Mouse (Mus musculus) G1E (cell line): ENCODE measurements around the gene Fyb. TPM values are rescaled to one million over a fixed set of nuclear protein-coding genes. Genes with fewer than 3 reads are reported as not detected.

Source experiments
- ATAC-seq: 2 replicates; pipeline ENCODE4 v1.8.0; 2016; ENCODE audit warnings: mild to moderate bottlenecking; ENCODE audit not compliant: insufficient number of reproducible peaks, poor library complexity, low FRiP score, severe bottlenecking; ENCODE audit errors: extremely low read depth
- DNase-seq: peaks from one replicate; pipeline ENCODE4 v3.0.0; 2012; ENCODE audit warnings: low spot score
- H3K27me3 ChIP-seq: 2 replicates; pipeline ENCODE4 v1.6.1; 2012; ENCODE audit warnings: mild to moderate bottlenecking, low read length, inconsistent platforms; ENCODE audit not compliant: insufficient read depth
- H3K36me3 ChIP-seq: replicated peaks from 2 replicates; pipeline ENCODE3; 2012; ENCODE audit warnings: mild to moderate bottlenecking, inconsistent platforms
- H3K4me1 ChIP-seq: 2 replicates; pipeline ENCODE4 v1.6.1; 2012; ENCODE audit warnings: low read depth, low read length, inconsistent platforms, mixed read lengths; ENCODE audit not compliant: insufficient read depth
- H3K4me3 ChIP-seq: 2 replicates; pipeline ENCODE4 v1.5.1; 2012; ENCODE audit warnings: low read depth, mild to moderate bottlenecking, inconsistent platforms, low read length, moderate library complexity, mixed read lengths
- H3K9me3 ChIP-seq: replicated peaks from 2 replicates; pipeline ENCODE4 v1.6.1; 2012; ENCODE audit warnings: inconsistent platforms
- CTCF ChIP-seq: IDR thresholded peaks from 2 replicates; pipeline ENCODE4 v1.5.1; 2012; ENCODE audit warnings: low read depth, low read length, inconsistent platforms, mixed read lengths
- GATA1 ChIP-seq: IDR thresholded peaks from 2 replicates; pipeline ENCODE4 v1.6.1; 2012; ENCODE audit warnings: borderline replicate concordance, low read length, inconsistent platforms, mixed read lengths
- GATA2 ChIP-seq: IDR thresholded peaks from 2 replicates; pipeline ENCODE4 v1.6.1; 2012; ENCODE audit warnings: low read depth, low read length, inconsistent platforms, borderline replicate concordance
- POLR2AphosphoS5 ChIP-seq: IDR thresholded peaks from 2 replicates; pipeline ENCODE4 v1.6.1; 2012; ENCODE audit warnings: low read depth, low read length, inconsistent platforms; ENCODE audit not compliant: insufficient replicate concordance
- TAL1 ChIP-seq: conservative IDR thresholded peaks from 2 replicates; pipeline ENCODE4 v1.6.1; 2012; ENCODE audit warnings: low read depth, low read length, inconsistent platforms, mixed read lengths
- polyA plus RNA-seq: library from polyadenylated mRNA; stranded (reverse); fragments of >175 nt; gene quantifications from 2 replicates; pipeline ENCODE4 v1.2.3, GENCODE M21; 2012
- total RNA-seq, 2 experiments: library from RNA; stranded (forward) in 1 of 2; stranded (reverse) in 1 of 2; fragments of 200-1000 nt in 1 of 2; fragments of >200 nt in 1 of 2; fragmentation: Nextera tagmentation in 1 of 2; gene quantifications; 2 replicates each; pipeline ENCODE4 v1.2.3; 2014 to 2017

Fyb gene
- total and polyA plus RNA-seq, 3 experiments = 126 to 1,103 (median 317) TPM

- no peak for DNase-seq
- Histone ChIP-seq H3K36me3 (peaks cover 58% of the 10 kb centered on the region), H3K4me3 (no peak overlapping the region), H3K9me3 (no peaks in the 10 kb centered on the region), H3K27me3 (no peaks in the 10 kb centered on the region), H3K4me1 (peaks cover 66% of the 10 kb centered on the region)
- ATAC-seq = no peak
- no peak for TF ChIP-seq CTCF
- TF ChIP-seq GATA2 = no peak
- no peak for TF ChIP-seq POLR2AphosphoS5
- no peak for TF ChIP-seq TAL1
- no peak for TF ChIP-seq GATA1
These were observed 34.9 kb downstream of the Fyb start for GRCm38 (mm10) chr15:6557552-6557951.

GRCm38 (mm10) chr15:6559188-6559587 lies 36.5 kb downstream of the Fyb start:
- no peak for TF ChIP-seq GATA1
- no peak for TF ChIP-seq CTCF
- TF ChIP-seq GATA2 = no peak
- no peak for TF ChIP-seq POLR2AphosphoS5
- no peak for TF ChIP-seq TAL1
- ATAC-seq (no peak), DNase-seq (no peak)
- Histone ChIP-seq H3K9me3 (no peaks in the 10 kb centered on the region), H3K4me3 (no peak overlapping the region), H3K36me3 (peaks cover 52% of the 10 kb centered on the region), H3K4me1 (peaks cover 58% of the 10 kb centered on the region), H3K27me3 (no peaks in the 10 kb centered on the region)

GRCm38 (mm10) chr15:6560696-6561095 lies 38.0 kb downstream of the Fyb start:
- H3K4me1 ChIP-seq = peaks cover 51% of the 10 kb centered on the region

GRCm38 (mm10) chr15:6562161-6562560 lies 39.5 kb downstream of the Fyb start:
- ATAC-seq = no peak
- Histone ChIP-seq H3K4me1 (peaks cover 43% of the 10 kb centered on the region), H3K27me3 (no peaks in the 10 kb centered on the region), H3K4me3 (no peak overlapping the region), H3K36me3 (peaks cover 58% of the 10 kb centered on the region), H3K9me3 (peaks cover 2% of the 10 kb centered on the region; the same call in 1 of the 2 replicates)
- no peak for DNase-seq
- no peak for TF ChIP-seq TAL1
- no peak for TF ChIP-seq CTCF
- no peak for TF ChIP-seq POLR2AphosphoS5
- no peak for TF ChIP-seq GATA1
- no peak for TF ChIP-seq GATA2

More at GRCm38 (mm10) chr15:6560696-6561095, 38.0 kb downstream of the Fyb start:
- H3K4me3 ChIP-seq = no peak overlapping the region
- H3K9me3 ChIP-seq = no peaks in the 10 kb centered on the region; the same call in 1 of the 2 replicates
- peaks cover 57% of the 10 kb centered on the region for H3K36me3 ChIP-seq
- no peak for TF ChIP-seq TAL1
- TF ChIP-seq POLR2AphosphoS5 = no peak
- no peak for TF ChIP-seq CTCF
- TF ChIP-seq GATA1 = no peak
- no peak for TF ChIP-seq GATA2
- DNase-seq (no peak), ATAC-seq (no peak)
- no peaks in the 10 kb centered on the region for H3K27me3 ChIP-seq

- no peak for ATAC-seq
- H3K9me3 ChIP-seq = peaks cover 2% of the 10 kb centered on the region; the same call in 1 of the 2 replicates
- peaks cover 43% of the 10 kb centered on the region for H3K4me1 ChIP-seq
These were observed 40.0 kb downstream of the Fyb start for GRCm38 (mm10) chr15:6562629-6563028.

GRCm38 (mm10) chr15:6564977-6565421 lies 42.3 kb downstream of the Fyb start:
- Histone ChIP-seq H3K36me3 (peaks cover 69% of the 10 kb centered on the region), H3K9me3 (peaks cover 2% of the 10 kb centered on the region; the same call in 1 of the 2 replicates), H3K27me3 (no peaks in the 10 kb centered on the region), H3K4me1 (peaks cover 64% of the 10 kb centered on the region), H3K4me3 (no peak overlapping the region)
- TF ChIP-seq CTCF (no peak), GATA2 (no peak), GATA1 (no peak), TAL1 (no peak), POLR2AphosphoS5 (no peak)
- DNase-seq (no peak), ATAC-seq (no peak)

More at GRCm38 (mm10) chr15:6562629-6563028, 40.0 kb downstream of the Fyb start:
- Histone ChIP-seq H3K27me3 (no peaks in the 10 kb centered on the region), H3K36me3 (peaks cover 59% of the 10 kb centered on the region), H3K4me3 (no peak overlapping the region)
- no peak for DNase-seq
- no peak for TF ChIP-seq POLR2AphosphoS5
- no peak for TF ChIP-seq GATA2
- TF ChIP-seq TAL1 = no peak
- TF ChIP-seq GATA1 = no peak
- no peak for TF ChIP-seq CTCF
